Mouse (Mus musculus) gastrocnemius, postnatal 10 days (tissue): Measurements from ENCODE around the gene Pdzrn3. TPM values are rescaled to one million over a fixed set of nuclear protein-coding genes. Genes with fewer than 3 reads are reported as not detected.

Experiments used
- DNase-seq: peaks from one replicate; pipeline ENCODE4 v3.0.0; 2021; ENCODE audit warnings: mixed read lengths
- total RNA-seq, 2 experiments: library from RNA; stranded (reverse); gene quantifications; 2 replicates each; pipeline ENCODE4 v1.2.3; 2021

The Pdzrn3 gene
- total RNA-seq, 2 experiments from 2014 or later, result 41.0 to 44.1 TPM

GRCm38 (mm10) chr6:101372982-101373381 is 4.7 kb downstream of the Pdzrn3 start:
- no peak for DNase-seq

- DNase-seq, result no peak
These were observed 10.7 kb downstream of the Pdzrn3 start for GRCm38 (mm10) chr6:101366809-101367602.

- no peak for DNase-seq
These were observed 11.9 kb downstream of the Pdzrn3 start for GRCm38 (mm10) chr6:101365795-101366194.

- no peak for DNase-seq
These were observed 13.8 kb downstream of the Pdzrn3 start for GRCm38 (mm10) chr6:101363904-101364303.

GRCm38 (mm10) chr6:101362728-101363127 is 15.0 kb downstream of the Pdzrn3 start:
- no peak for DNase-seq

GRCm38 (mm10) chr6:101362268-101362667 is 15.4 kb downstream of the Pdzrn3 start:
- DNase-seq, result no peak

GRCm38 (mm10) chr6:101360211-101360737 is 17.4 kb downstream of the Pdzrn3 start:
- no peak for DNase-seq

- no peak for DNase-seq
These were observed 18.1 kb downstream of the Pdzrn3 start for GRCm38 (mm10) chr6:101359646-101360045.

- DNase-seq, result no peak
These were observed 22.8 kb downstream of the Pdzrn3 start for GRCm38 (mm10) chr6:101354887-101355286.

- DNase-seq, result peak; percentile 46
These were observed 23.3 kb downstream of the Pdzrn3 start for GRCm38 (mm10) chr6:101354230-101354881.

- DNase-seq, result no peak
These were observed 24.0 kb downstream of the Pdzrn3 start for GRCm38 (mm10) chr6:101353701-101354100.

- no peak for DNase-seq
These were observed 25.1 kb downstream of the Pdzrn3 start for GRCm38 (mm10) chr6:101352626-101353025.

GRCm38 (mm10) chr6:101351100-101351499 is 26.6 kb downstream of the Pdzrn3 start:
- DNase-seq, result no peak

GRCm38 (mm10) chr6:101350414-101350973 is 27.2 kb downstream of the Pdzrn3 start:
- no peak for DNase-seq

- no peak for DNase-seq
These were observed 29.2 kb downstream of the Pdzrn3 start for GRCm38 (mm10) chr6:101348496-101348895.

GRCm38 (mm10) chr6:101340051-101340450 is 37.6 kb downstream of the Pdzrn3 start:
- no peak for DNase-seq

- DNase-seq, result no peak
These were observed 39.7 kb downstream of the Pdzrn3 start for GRCm38 (mm10) chr6:101337842-101338528.

- no peak for DNase-seq
These were observed 41.0 kb downstream of the Pdzrn3 start for GRCm38 (mm10) chr6:101336660-101337059.

- DNase-seq, result no peak
These were observed 42.0 kb downstream of the Pdzrn3 start for GRCm38 (mm10) chr6:101335744-101336143.

- DNase-seq, result no peak
These were observed 43.2 kb downstream of the Pdzrn3 start for GRCm38 (mm10) chr6:101334495-101334894.

GRCm38 (mm10) chr6:101330392-101330791 is 47.3 kb downstream of the Pdzrn3 start:
- DNase-seq, result no peak

- no peak for DNase-seq
These were observed 48.2 kb downstream of the Pdzrn3 start for GRCm38 (mm10) chr6:101329499-101329898.
